In genomic region chr10:13276298-13276697, GRCm38 (mm10) we compare ENCODE assay signal across 28 mouse cellular contexts.
DNase-seq lines count a peak whose midpoint lies in the region; ATAC-seq lines count a peak whose summit lies in the region.
"Had no signal": no experiment of that assay in that cellular context is flagged by ENCODE, and none has a peak within 500 bp of the region (broad histone marks: within the 10 kb centered on the region; RNA-seq: fewer than 3 reads in every experiment).

No protein-coding gene starts in this region.

- H3K27me3 ChIP-seq in heart, embryonic 10.5 days (ENCODE audit: insufficient read depth, poor library complexity, severe bottlenecking) = no peaks in the 10 kb centered on the region
- no peaks in the 10 kb centered on the region for H3K27me3 ChIP-seq in heart, embryonic 11.5 days (ENCODE audit: control insufficient read depth, insufficient read depth, low read length)
- no peaks in the 10 kb centered on the region for H3K27me3 ChIP-seq in heart, embryonic 15.5 days
- no peaks in the 10 kb centered on the region for H3K27me3 ChIP-seq in hindbrain, embryonic 10.5 days (ENCODE audit: insufficient read depth, poor library complexity, severe bottlenecking)
- H3K27me3 ChIP-seq: CH12.LX; embryonic facial prominence, embryonic 12.5 days; embryonic facial prominence, embryonic 15.5 days; Patski had no signal

- H3K36me3 ChIP-seq in heart, embryonic 10.5 days = peaks cover 23% of the 10 kb centered on the region
- no peaks in the 10 kb centered on the region; the same call in 1 of the 2 replicates for H3K36me3 ChIP-seq in heart, embryonic 11.5 days (ENCODE audit: control insufficient read depth, insufficient read depth, low read length)
- no peaks in the 10 kb centered on the region; the same call in 1 of the 2 replicates for H3K36me3 ChIP-seq in heart, embryonic 15.5 days
- no peaks in the 10 kb centered on the region for H3K36me3 ChIP-seq in hindbrain, embryonic 10.5 days
- H3K36me3 ChIP-seq: embryonic facial prominence, embryonic 12.5 days; embryonic facial prominence, embryonic 15.5 days; G1E had no signal

- DNase-seq in heart, embryonic 10.5 days (ENCODE audit: low spot score) = no peak
- no peak for DNase-seq in heart, postnatal 10 days
- DNase-seq in hindbrain, embryonic 10.5 days (ENCODE audit: low spot score) = no peak
- no peak for DNase-seq in adrenal gland, postnatal 36 days
- DNase-seq: adrenal gland, postnatal 10 days; B cell, adult 2 months; cerebellum, adult 11 months; cerebellum, adult 2 months; cerebellum, adult 9-11 months; cerebellum, postnatal 25 days; forebrain, postnatal 0 days; gastrocnemius, adult 2 months; gastrocnemius, postnatal 14 days; heart, adult 2 months; kidney, adult 2 months had no signal

- 0 out of 2 replicates have a peak overlapping the region, but pooled peaks have one; percentile 23 for H3K27ac ChIP-seq in heart, embryonic 10.5 days
- H3K27ac ChIP-seq in heart, embryonic 11.5 days (ENCODE audit: low read depth, low read length) = no peak overlapping the region
- H3K27ac ChIP-seq in heart, embryonic 15.5 days = peak overlapping the region; percentile 8
- no peak overlapping the region for H3K27ac ChIP-seq in hindbrain, embryonic 10.5 days
- H3K27ac ChIP-seq: embryonic facial prominence, embryonic 12.5 days; embryonic facial prominence, embryonic 15.5 days; gastrocnemius, adult 2 months; heart, adult 2 months; hindbrain, embryonic 14.5 days; hindbrain, postnatal 0 days had no signal

- intact Hi-C loops in heart, postnatal 10 days (cut with DNase I) = loop anchor here (5.0 kb wide), 2 partner anchors 151 to 184 kb away; no protein-coding TSS in a partner anchor

- ATAC-seq in heart, embryonic 11.5 days (replicated peaks; ENCODE audit: insufficient number of reproducible peaks, low FRiP score, low TSS enrichment) = no peak
- no peak for ATAC-seq in heart, embryonic 15.5 days (replicated peaks; ENCODE audit: insufficient number of reproducible peaks, insufficient read depth, low FRiP score, low read depth)
- ATAC-seq in megakaryocyte, adult 5-6 weeks (ENCODE audit: poor library complexity, severe bottlenecking) = peak; percentile 51
- ATAC-seq: forebrain, embryonic 14.5 days; forebrain, postnatal 0 days; hindbrain, postnatal 0 days; inflammation-experienced regulatory T-cells, adult 6 months; intestine, embryonic 16.5 days; Patski had no signal

- WGBS in heart, embryonic 10.5 days = 77% methylated on average over 5 of the region's 5 CpGs
- WGBS in heart, embryonic 11.5 days (ENCODE audit: insufficient replicate concordance) = 79% methylated on average over 5 of the region's 5 CpGs
- WGBS in heart, embryonic 15.5 days = 71% methylated on average over 5 of the region's 5 CpGs
- 89% methylated on average over 5 of the region's 5 CpGs for WGBS in hindbrain, embryonic 10.5 days

- peaks cover 41% of the 10 kb centered on the region for H3K4me1 ChIP-seq in heart, embryonic 10.5 days
- peaks cover 23% of the 10 kb centered on the region; the same call in 1 of the 2 replicates for H3K4me1 ChIP-seq in heart, embryonic 11.5 days (ENCODE audit: control insufficient read depth, insufficient read depth, low read length)
- H3K4me1 ChIP-seq in heart, embryonic 15.5 days (replicated peaks) = peaks cover 44% of the 10 kb centered on the region
- no peaks in the 10 kb centered on the region for H3K4me1 ChIP-seq in hindbrain, embryonic 10.5 days (replicated peaks)
- H3K4me1 ChIP-seq: embryonic facial prominence, embryonic 12.5 days; embryonic facial prominence, embryonic 15.5 days had no signal

- no peaks in the 10 kb centered on the region for H3K9me3 ChIP-seq in heart, embryonic 10.5 days
- no peaks in the 10 kb centered on the region for H3K9me3 ChIP-seq in heart, embryonic 11.5 days (replicated peaks; ENCODE audit: control insufficient read depth, low read length)
- no peaks in the 10 kb centered on the region for H3K9me3 ChIP-seq in heart, embryonic 15.5 days (replicated peaks)
- no peaks in the 10 kb centered on the region for H3K9me3 ChIP-seq in hindbrain, embryonic 10.5 days
- H3K9me3 ChIP-seq: embryonic facial prominence, embryonic 12.5 days; embryonic facial prominence, embryonic 15.5 days; G1E had no signal

- no peak overlapping the region for H3K4me3 ChIP-seq in heart, embryonic 10.5 days
- no peak overlapping the region for H3K4me3 ChIP-seq in heart, embryonic 11.5 days (ENCODE audit: low read depth, low read length)
- no peak overlapping the region for H3K4me3 ChIP-seq in heart, embryonic 15.5 days
- H3K4me3 ChIP-seq in hindbrain, embryonic 10.5 days = no peak overlapping the region
- H3K4me3 ChIP-seq: embryonic facial prominence, embryonic 12.5 days; embryonic facial prominence, embryonic 15.5 days; gastrocnemius, adult 2 months; heart, adult 2 months had no signal

- no peak overlapping the region for H3K9ac ChIP-seq in heart, embryonic 11.5 days (ENCODE audit: low read depth, low read length)
- no peak overlapping the region for H3K9ac ChIP-seq in heart, embryonic 15.5 days
- H3K9ac ChIP-seq: embryonic facial prominence, embryonic 12.5 days; embryonic facial prominence, embryonic 15.5 days; forebrain, postnatal 0 days; hindbrain, embryonic 14.5 days had no signal

- H3K4me2 ChIP-seq in heart, embryonic 11.5 days = no peak overlapping the region
- H3K4me2 ChIP-seq in heart, embryonic 15.5 days = no peak overlapping the region
- H3K4me2 ChIP-seq: embryonic facial prominence, embryonic 12.5 days; embryonic facial prominence, embryonic 15.5 days; hindbrain, embryonic 14.5 days had no signal

Comparison
In these comparisons a context has a peak if more than half of its experiments do, and no peak if none do; other contexts are left out.
1. H3K27ac ChIP-seq: peak in heart, embryonic 10.5 days (single experiment) and heart, embryonic 15.5 days (single experiment); none in heart, embryonic 11.5 days (single experiment) and hindbrain, embryonic 10.5 days (single experiment).